Mouse (Mus musculus): Measurements from ENCODE around the gene Aldh3a1.

The Aldh3a1 gene

DNA sequence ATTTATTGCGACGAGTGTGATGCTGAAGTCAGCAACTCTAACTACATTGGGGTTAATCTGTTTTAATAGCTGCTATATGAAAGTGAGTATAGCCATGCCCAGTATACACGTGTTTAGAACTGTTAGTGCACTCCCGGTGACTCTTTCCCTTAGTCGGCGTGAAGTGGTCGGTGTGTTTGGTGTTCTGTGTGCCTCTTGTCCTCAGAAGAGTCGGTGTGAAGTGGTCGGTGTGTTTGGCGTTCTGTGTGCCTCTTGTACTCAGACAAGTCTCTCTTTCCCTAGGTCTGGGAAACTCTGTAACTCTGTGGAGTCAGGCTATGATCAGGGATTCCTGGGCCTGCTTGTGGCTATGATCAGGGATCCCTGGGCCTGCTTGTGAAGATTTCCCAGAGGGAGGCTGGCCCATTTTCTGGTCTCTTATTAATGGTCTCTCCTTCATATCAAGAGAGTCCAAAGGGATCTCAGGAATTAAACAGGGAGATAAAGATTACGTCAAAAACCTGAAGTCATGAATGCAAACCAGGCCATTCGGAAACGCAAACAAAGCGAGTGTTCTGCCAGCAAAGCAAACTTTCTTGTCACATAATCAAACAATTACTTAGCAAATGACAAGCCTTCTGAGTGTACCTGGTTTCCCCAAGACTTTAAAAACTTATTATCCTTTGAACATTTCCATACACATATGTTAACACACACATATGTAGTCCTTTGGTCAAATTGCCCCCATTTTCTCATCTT, 10.6 kb upstream of the Aldh3a1 start:
- DNase-seq (ENCODE audit: low read depth in 1 of 2, low spot score in 2 of 2) = no peak

DNA sequence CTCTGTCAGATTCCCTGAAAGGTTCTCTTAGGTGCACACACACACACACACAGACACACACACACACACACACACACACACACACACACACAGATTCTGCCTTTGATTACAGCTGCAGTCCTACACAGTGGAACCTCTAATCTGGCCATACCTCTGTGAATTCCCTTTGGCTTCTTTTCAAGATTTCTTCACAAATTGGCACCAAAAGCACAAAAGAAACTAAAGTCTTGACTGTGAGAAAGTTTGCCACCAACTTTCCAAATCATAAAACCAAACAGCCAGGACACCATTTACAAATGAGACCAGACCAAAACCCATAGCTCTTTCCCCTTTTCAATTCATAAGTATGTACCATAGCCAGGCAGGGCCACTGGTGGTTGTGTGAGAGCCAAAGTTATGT, 9.4 kb upstream of the Aldh3a1 start:
- DNase-seq (ENCODE audit: low read depth in 1 of 2, low spot score in 2 of 2) = no peak

DNA sequence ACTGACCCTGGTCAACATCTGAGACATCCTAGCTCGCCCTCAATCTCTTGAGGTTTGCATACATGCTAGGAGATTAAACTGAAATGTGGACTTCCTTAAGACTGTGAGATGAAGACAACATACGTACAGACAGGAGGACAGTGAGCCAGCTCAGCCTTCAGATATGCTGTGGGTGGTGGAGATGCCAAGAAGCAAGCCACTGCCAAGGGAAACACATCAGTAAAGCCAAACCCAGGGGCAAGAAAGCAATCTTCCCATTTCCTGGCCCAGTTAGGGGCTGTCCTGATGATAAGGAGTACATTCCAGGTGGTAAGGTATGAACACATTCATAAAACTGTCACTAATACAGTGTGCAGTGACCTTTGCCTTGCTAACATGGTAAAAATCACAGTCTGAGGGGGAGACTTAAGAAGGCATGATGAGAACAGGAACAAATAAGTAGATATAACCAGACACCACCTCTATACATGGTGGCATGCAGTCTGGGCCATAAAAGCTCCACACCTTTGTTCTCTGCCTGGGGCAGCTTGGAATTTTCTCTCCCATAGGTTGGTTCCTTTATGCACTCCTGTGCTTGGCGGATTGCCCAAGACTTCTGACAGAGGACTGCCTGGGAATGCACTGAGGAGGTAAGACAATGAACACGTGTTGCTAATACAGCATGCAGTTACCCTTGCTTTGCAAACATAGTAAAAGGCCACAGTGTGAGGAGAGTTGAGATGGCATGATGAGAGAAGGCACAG, 7.5 kb upstream of the Aldh3a1 start:
- no peak for DNase-seq (ENCODE audit: low read depth in 1 of 2, low spot score in 2 of 2)

DNA sequence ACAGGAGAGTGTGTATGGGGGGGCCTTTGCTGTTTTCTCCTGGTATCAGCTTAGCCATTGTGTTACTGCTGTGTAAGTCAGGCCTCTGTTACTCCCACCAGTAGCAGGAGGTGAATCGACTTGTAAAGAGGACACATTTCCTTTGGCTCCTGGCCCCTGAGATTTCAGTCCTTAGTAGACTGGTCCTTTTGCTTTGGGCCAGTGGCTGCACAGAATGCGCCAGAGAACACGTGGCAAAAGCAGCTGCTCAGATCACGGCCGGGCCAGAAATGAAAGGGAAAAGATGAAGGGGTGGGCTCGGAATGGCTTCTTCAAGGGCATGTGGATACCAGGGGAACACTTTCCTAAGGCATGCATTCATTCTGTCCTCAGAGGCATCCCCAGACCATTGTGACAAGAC, 5.2 kb upstream of the Aldh3a1 start:
- DNase-seq (ENCODE audit: low read depth in 1 of 2, low spot score in 2 of 2) = no peak

GRCm38 (mm10) chr11:61202810-61203209, 4.5 kb upstream of the Aldh3a1 start:
- DNase-seq (ENCODE audit: low read depth in 1 of 2, low spot score in 2 of 2) = no peak

GRCm38 (mm10) chr11:61205167-61205950, 2.0 kb upstream of the Aldh3a1 start:
- DNase-seq (ENCODE audit: low read depth in 1 of 2, low spot score in 2 of 2) = no peak

DNA sequence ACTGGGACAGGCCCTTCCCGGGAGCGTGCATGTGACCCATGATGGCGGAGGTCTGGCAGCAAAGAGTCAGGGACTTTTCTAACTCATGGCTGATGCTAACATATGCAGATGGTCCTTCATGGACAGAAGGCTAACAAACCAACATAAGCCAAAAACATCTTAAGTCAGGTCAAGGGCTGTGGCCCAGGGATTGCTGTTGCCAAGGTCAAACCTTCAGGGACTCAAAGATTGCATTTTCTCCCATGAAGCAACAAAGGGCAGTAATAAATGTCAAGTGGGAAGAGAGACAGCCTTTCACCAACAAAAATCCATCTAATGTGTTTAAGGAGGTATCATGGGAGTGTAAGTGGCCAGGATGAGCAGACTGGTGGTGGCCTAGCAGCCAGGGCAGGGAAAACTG, 1.2 kb upstream of the Aldh3a1 start:
- no peak for DNase-seq (ENCODE audit: low read depth in 1 of 2, low spot score in 2 of 2)

- no peak for DNase-seq (ENCODE audit: low read depth in 1 of 2, low spot score in 2 of 2)
Observed at GRCm38 (mm10) chr11:61208316-61208715, 979 bp downstream of the Aldh3a1 start.

DNA sequence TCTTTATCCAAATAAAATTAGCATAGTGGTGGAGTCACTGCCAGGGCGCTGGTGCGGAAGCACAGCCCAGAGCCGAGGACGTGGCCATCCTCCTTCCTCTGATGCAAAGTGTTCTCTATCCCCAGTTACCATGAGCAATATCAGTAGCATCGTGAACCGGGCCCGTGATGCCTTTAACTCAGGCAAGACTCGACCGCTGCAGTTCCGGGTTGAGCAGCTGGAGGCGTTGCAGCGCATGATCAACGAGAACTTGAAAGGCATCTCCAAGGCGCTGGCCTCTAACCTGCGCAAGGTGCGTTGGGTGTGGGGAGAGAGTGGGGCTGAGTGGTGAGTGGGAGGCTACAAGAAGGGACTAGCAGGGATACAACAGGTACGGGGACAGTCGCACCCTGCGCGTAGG, 4.8 kb downstream of the Aldh3a1 start:
- DNase-seq (ENCODE audit: low read depth in 1 of 2, low spot score in 2 of 2) = no peak

DNA sequence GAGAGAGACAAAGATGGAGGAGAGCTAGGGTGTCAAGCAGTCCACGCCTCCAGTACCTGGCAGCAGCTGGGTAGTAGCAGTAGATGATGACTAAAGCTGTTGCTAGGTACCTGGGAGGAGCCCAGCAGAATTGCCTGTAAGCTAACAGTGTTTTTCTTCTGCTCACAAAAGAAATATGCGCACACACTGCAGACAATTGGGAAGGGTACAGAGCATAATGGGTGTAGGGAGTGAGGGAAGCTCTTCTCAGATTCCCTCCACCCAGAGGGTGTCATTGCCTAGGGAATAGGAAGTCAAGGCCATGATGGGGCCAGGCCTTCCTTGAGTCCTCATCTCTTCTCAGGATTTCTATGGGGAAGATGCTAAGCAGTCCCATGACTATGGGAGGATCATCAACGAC, 8.6 kb downstream of the Aldh3a1 start:
- DNase-seq (ENCODE audit: low read depth in 1 of 2, low spot score in 2 of 2) = no peak

DNA sequence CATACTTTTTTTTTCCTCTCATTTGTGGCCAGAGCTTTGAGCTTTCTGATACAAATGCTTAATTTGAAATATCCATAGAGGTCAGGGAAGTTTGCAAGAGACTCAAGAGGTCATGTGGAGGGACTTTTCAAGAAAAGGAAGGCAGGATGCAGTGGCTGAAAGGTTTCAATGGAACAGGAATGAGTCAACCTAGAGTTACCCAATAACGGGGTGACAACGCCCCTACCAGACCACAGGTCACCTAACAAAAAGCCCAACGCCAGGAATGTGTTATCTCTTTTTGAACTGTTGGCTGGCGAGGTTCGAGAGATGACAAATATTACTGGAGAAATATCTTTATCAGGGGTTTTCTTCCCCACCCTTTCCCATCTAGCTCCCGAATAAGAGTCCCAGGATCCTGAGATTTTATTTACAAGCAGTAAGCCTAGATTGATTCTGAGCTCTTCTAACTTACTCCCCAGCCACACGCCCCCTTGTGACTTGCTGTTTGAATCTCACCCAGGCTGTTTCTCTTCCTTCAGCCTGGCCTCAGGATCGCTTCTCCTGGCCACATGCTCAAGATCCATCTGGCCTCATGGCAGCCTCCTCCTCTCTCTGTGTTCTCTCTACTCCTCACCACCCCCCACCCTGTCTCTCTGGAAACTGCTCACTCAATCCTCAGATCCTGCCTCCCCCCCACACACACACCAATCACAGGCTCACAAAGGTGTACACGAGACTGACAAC, 13.0 kb downstream of the Aldh3a1 start:
- DNase-seq (ENCODE audit: low read depth in 1 of 2, low spot score in 2 of 2) = no peak

DNA sequence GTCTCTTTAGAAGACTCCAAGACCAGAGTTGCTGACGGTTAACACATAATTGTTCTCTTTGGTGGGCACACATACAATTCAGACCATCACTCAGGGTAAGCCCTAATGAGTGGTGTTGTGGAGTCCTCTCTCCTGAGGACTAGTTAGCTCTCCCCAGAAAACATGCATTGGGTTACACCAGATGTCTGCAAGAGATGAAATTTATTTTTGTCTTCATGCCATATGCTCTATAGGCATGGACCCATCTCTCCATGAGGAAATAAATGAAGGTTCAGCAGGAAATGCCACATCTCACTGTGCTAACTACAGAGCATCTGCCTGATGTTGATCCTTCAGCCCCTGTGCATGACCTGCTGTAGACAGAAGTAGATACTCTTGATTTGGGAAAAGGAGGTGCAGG, 14.7 kb downstream of the Aldh3a1 start:
- DNase-seq (ENCODE audit: low read depth in 1 of 2, low spot score in 2 of 2) = no peak

DNA sequence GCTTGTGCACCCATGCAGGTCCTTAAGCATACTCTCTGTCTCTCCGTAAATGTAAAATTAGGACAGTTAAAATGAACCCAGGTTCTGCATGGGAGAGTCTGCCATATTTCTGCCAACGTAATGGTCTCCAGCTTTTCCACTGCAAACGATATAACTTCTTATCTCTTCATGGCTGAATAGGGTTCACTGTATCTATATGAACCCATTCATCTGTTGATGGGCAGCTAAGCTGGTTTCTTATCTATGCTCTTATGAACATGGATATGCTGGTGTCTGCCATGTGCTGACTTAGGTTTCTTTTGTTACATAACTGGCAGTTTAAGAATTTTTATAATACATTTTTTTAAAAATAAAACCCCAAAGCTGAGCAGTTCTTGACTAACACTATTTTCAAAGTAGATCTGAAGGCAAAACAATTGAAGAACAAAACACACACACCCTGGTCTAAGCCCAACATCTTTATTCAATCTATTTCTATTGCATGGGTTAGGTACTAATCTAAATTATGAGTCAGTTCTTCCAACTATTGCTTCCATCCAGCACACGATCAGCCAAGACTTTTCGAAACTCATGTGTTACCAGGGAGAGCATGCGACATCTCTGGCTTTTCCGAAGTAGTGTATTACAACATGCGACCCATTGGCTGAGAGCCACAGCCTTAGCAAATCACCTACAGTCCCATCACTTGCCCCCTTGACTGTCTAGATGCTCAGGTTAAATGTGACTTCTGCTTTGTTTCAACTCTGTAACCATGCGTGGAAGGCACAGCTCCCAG, 15.8 kb downstream of the Aldh3a1 start:
- DNase-seq (ENCODE audit: low read depth in 1 of 2, low spot score in 2 of 2) = no peak

GRCm38 (mm10) chr11:61224234-61224744, 17.0 kb downstream of the Aldh3a1 start:
- DNase-seq (ENCODE audit: low read depth in 1 of 2, low spot score in 2 of 2) = no peak

GRCm38 (mm10) chr11:61224907-61225306, 17.6 kb downstream of the Aldh3a1 start:
- DNase-seq (ENCODE audit: low read depth in 1 of 2, low spot score in 2 of 2) = no peak

DNA sequence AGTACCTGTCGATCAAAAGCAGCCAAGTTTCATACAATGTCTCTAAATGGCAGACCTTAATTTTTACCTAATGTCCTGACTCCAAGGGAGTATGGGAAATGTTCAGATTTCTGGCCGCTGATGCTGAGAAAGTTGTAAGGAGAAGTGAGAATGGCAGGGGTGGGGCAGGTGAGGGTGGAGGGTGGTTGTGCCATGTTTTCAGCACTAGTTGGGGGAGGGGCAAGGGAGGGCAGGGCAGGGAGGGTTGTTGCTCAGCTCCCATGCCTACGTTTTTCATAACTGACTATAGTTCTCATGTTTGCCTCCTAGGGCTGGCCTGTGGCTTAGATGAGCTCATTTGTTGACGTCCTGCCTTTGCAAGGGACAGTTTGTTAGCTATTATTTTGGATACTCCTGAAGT, 18.2 kb downstream of the Aldh3a1 start:
- DNase-seq (ENCODE audit: low read depth in 1 of 2, low spot score in 2 of 2) = no peak

DNA sequence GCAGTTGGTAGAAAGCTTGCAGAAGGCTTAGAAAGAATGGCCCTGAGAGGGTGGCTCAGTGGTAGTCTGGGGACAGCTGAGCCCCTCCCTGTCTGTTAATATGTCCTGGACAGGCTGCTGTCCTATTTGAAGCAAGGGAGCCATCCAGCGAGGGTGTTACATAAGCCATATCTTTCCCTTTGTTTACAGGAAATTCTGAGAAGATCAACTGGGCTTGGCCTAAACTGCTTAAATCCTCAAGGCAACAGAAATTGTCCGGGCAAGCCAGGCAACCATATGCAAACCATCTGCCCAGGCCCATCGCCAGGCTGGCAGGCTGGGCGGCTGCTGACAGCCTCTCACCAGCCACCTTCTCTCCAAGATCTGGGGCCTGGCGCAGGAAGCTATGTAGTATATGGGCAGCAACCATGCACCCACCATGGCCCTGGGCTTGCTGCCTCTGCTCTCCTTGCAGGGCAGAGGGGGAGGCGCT, 18.6 kb downstream of the Aldh3a1 start:
- DNase-seq (ENCODE audit: low read depth in 1 of 2, low spot score in 2 of 2) = no peak

DNA sequence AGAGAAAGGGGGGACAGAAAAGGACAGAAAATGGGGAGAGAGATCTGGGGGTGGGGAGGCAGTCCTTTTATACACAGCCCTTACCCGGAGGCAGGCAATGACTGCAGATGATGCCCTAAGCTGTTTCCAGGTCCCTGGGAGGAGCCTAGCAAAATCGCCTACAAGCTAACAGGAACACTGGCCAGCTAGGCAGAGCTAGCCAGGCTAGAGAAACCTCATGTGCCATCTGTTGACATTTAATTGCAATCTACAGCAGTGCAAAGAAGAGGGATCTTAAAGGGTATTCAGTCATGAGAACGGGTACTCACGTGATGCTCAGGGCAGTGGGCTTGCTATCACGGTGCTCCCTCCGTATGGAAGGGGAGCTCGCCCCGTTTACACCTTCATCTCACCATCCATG, 20.5 kb downstream of the Aldh3a1 start:
- no peak for DNase-seq (ENCODE audit: low read depth in 1 of 2, low spot score in 2 of 2)

- no peak for DNase-seq (ENCODE audit: low read depth in 1 of 2, low spot score in 2 of 2)
Observed at GRCm38 (mm10) chr11:61228406-61228805, 21.1 kb downstream of the Aldh3a1 start.

- peak in 1 of 2 experiments; percentile 27 for DNase-seq (ENCODE audit: low read depth in 1 of 2, low spot score in 2 of 2)
Observed at GRCm38 (mm10) chr11:61231329-61231728, 24.0 kb downstream of the Aldh3a1 start.
